8 mouse cellular contexts compared by ENCODE assay signal in genomic region chr7:109707023-109707785, GRCm38 (mm10). TPM values are rescaled to one million over a fixed set of nuclear protein-coding genes. Genes with fewer than 3 reads are reported as not detected.
A peak's percentile ranks its signal among the peaks of the same experiment; 100 is the strongest.
DNase-seq lines count a peak whose midpoint lies in the region; ATAC-seq and TF ChIP-seq lines count a peak whose summit lies in the region.
"Had no signal": no experiment of that assay in that cellular context is flagged by ENCODE, and none has a peak within 500 bp of the region (broad histone marks: within the 10 kb centered on the region; RNA-seq: fewer than 3 reads in every experiment).

No protein-coding gene starts in this region.

- peaks cover 57% of the 10 kb centered on the region for H3K36me3 ChIP-seq in megakaryocyte, embryonic 14.5 days (replicated peaks; ENCODE audit: low read length)
- H3K36me3 ChIP-seq in heart, embryonic 13.5 days = peaks cover 31% of the 10 kb centered on the region
- H3K36me3 ChIP-seq in liver, postnatal 0 days (replicated peaks; ENCODE audit: insufficient read depth, low read length) = peaks cover 26% of the 10 kb centered on the region
- H3K36me3 ChIP-seq in spleen, adult 2 months (ENCODE audit: control insufficient read depth, insufficient read depth, low read length) = peaks cover 10% of the 10 kb centered on the region

- no peak for ATAC-seq in megakaryocyte, adult 5-6 weeks (ENCODE audit: poor library complexity, severe bottlenecking)
- ATAC-seq in heart, embryonic 13.5 days (ENCODE audit: extremely low read depth, insufficient number of reproducible peaks, low FRiP score, low TSS enrichment) = no peak
- no peak for ATAC-seq in liver, postnatal 0 days

- whole genome bisulfite sequencing in cerebellum, adult 2 months = 21% methylated on average over 4 of the region's 4 CpGs
- 38% methylated on average over 4 of the region's 4 CpGs for WGBS in heart, embryonic 13.5 days
- WGBS in liver, postnatal 0 days (ENCODE audit: insufficient replicate concordance) = 31% methylated on average over 4 of the region's 4 CpGs
- WGBS in spleen, adult 2 months = 38% methylated on average over 4 of the region's 4 CpGs

- H3K9ac ChIP-seq in heart, embryonic 13.5 days = peak overlapping the region; percentile 12; the same call in 1 of the 2 replicates
- H3K9ac ChIP-seq in liver, postnatal 0 days (replicated peaks) = no peak overlapping the region

- H3K4me1 ChIP-seq in megakaryocyte, embryonic 14.5 days = peaks cover 70% of the 10 kb centered on the region
- peaks cover 3% of the 10 kb centered on the region for H3K4me1 ChIP-seq in cerebellum, adult 2 months (ENCODE audit: control insufficient read depth, insufficient read depth, low read length)
- H3K4me1 ChIP-seq in heart, embryonic 13.5 days = peaks cover 57% of the 10 kb centered on the region
- H3K4me1 ChIP-seq in liver, postnatal 0 days (ENCODE audit: insufficient read depth) = peaks cover 4% of the 10 kb centered on the region; the same call in 1 of the 2 replicates
- peaks cover 5% of the 10 kb centered on the region; the same call in 1 of the 2 replicates for H3K4me1 ChIP-seq in spleen, adult 2 months (ENCODE audit: control insufficient read depth, insufficient read depth, insufficient read length)

- TF ChIP-seq CTCF in cerebellum, adult 2 months (IDR thresholded peaks at IDR 0.05; ENCODE audit: borderline replicate concordance, insufficient read depth, low read depth, low read length) = peak; percentile 81
- peak; percentile 81 for TF ChIP-seq CTCF in liver, postnatal 0 days (IDR thresholded peaks at IDR 0.05; ENCODE audit: low read depth)
- peak; percentile 49; the same call in 1 of the 2 replicates for TF ChIP-seq CTCF in spleen, adult 2 months (IDR thresholded peaks at IDR 0.05; ENCODE audit: extremely low read depth, insufficient read depth, insufficient read length, insufficient replicate concordance)

- H3K27me3 ChIP-seq in megakaryocyte, embryonic 14.5 days (replicated peaks) = no peaks in the 10 kb centered on the region
- H3K27me3 ChIP-seq in cerebellum, adult 2 months (ENCODE audit: control insufficient read depth, insufficient read depth, low read length) = no peaks in the 10 kb centered on the region
- no peaks in the 10 kb centered on the region for H3K27me3 ChIP-seq in heart, embryonic 13.5 days (replicated peaks)
- no peaks in the 10 kb centered on the region for H3K27me3 ChIP-seq in liver, postnatal 0 days (ENCODE audit: insufficient read depth, low read length)
- H3K27me3 ChIP-seq in spleen, adult 2 months (ENCODE audit: control insufficient read depth, insufficient read depth, low read length) = no peaks in the 10 kb centered on the region

- peak; percentile 77 for DNase-seq in NIH3T3 (ENCODE audit: low read depth)
- peak; percentile 74 to 77 for DNase-seq in cerebellum, adult 2 months
- peak; percentile 50 for DNase-seq in liver, postnatal 0 days
- DNase-seq in spleen, adult 2 months (ENCODE audit: low read depth in 1 of 2, low spot score in 2 of 2) = peak; percentile 30 to 48

- H3K4me3 ChIP-seq in megakaryocyte, embryonic 14.5 days (replicated peaks) = peak overlapping the region; percentile 81
- no peak overlapping the region for H3K4me3 ChIP-seq in cerebellum, adult 2 months (replicated peaks; ENCODE audit: insufficient read depth, low read depth, low read length)
- H3K4me3 ChIP-seq in heart, embryonic 13.5 days = no peak overlapping the region
- no peak overlapping the region for H3K4me3 ChIP-seq in liver, postnatal 0 days (ENCODE audit: low read depth, low read length)
- H3K4me3 ChIP-seq in spleen, adult 2 months (ENCODE audit: extremely low read depth, insufficient read depth, insufficient read length) = no peak overlapping the region

- no peak for TF ChIP-seq POLR2A in cerebellum, adult 2 months (IDR thresholded peaks at IDR 0.05; ENCODE audit: borderline replicate concordance, insufficient read depth, low read length)
- TF ChIP-seq POLR2A in spleen, adult 2 months (IDR thresholded peaks at IDR 0.05; ENCODE audit: low read depth, low read length) = no peak

- no peak overlapping the region for H3K27ac ChIP-seq in cerebellum, adult 2 months (ENCODE audit: insufficient read depth, low read length)
- H3K27ac ChIP-seq in heart, embryonic 13.5 days (replicated peaks) = peak overlapping the region; percentile 82; the same call in 1 of the 2 replicates
- no peak overlapping the region for H3K27ac ChIP-seq in liver, postnatal 0 days (ENCODE audit: low read depth)
- no peak overlapping the region for H3K27ac ChIP-seq in spleen, adult 2 months (ENCODE audit: insufficient read depth, low read length)

- no peaks in the 10 kb centered on the region for H3K9me3 ChIP-seq in megakaryocyte, embryonic 14.5 days
- no peaks in the 10 kb centered on the region for H3K9me3 ChIP-seq in heart, embryonic 13.5 days
- no peaks in the 10 kb centered on the region for H3K9me3 ChIP-seq in liver, postnatal 0 days (ENCODE audit: low read length)

- no peak for TF ChIP-seq EP300 in liver, postnatal 0 days (IDR thresholded peaks at IDR 0.05; ENCODE audit: low read depth)

- no peak overlapping the region for H3K4me2 ChIP-seq in heart, embryonic 13.5 days
- H3K4me2 ChIP-seq in liver, postnatal 0 days (ENCODE audit: low read depth, low read length) = no peak overlapping the region

RNA-seq across cellular contexts. Expression of gene Akip1, which starts 3.7 kb away (rescaled TPM):
- 4.2 and 38.3 TPM in 2 replicates for polyA plus RNA-seq in megakaryocyte, embryonic 14.5 days (2012; ENCODE audit: insufficient read depth, low replicate concordance)
- total RNA-seq in megakaryocyte, adult 5-6 weeks (2015) = 28.4 and 37.0 TPM in 2 replicates
- total RNA-seq in megakaryocyte, adult 5-6 weeks (2017) = 13.5 and 18.0 TPM in 2 replicates
- polyA plus RNA-seq in cerebellum, adult 2 months (2012; rRNA removed) = 6.7 and 6.9 TPM in 2 replicates
- polyA plus RNA-seq in heart, embryonic 13.5 days (2015; fragmentation: Nextera tagmentation; extraction: Ambion mirVana) = 29.4 and 33.8 TPM in 2 replicates
- polyA plus RNA-seq in liver, postnatal 0 days (2015; fragmentation: Nextera tagmentation; extraction: Ambion mirVana) = 23.7 and 24.5 TPM in 2 replicates
- polyA plus RNA-seq in spleen, adult 2 months (2012; rRNA removed) = 6.9 and 9.0 TPM in 2 replicates

RNA-seq across cellular contexts. Expression of gene St5, which starts 3.8 kb away (rescaled TPM):
- 1.1 and 2.0 TPM in 2 replicates for polyA plus RNA-seq in megakaryocyte, embryonic 14.5 days (2012; ENCODE audit: insufficient read depth, low replicate concordance)
- total RNA-seq in megakaryocyte, adult 5-6 weeks (2015) = 0.69 and 2.0 TPM in 2 replicates
- total RNA-seq in megakaryocyte, adult 5-6 weeks (2017) = 0.73 and 1.3 TPM in 2 replicates
- polyA plus RNA-seq in cerebellum, adult 2 months (2012; rRNA removed) = 43.8 and 44.8 TPM in 2 replicates
- 30.2 and 30.6 TPM in 2 replicates for polyA plus RNA-seq in heart, embryonic 13.5 days (2015; fragmentation: Nextera tagmentation; extraction: Ambion mirVana)
- polyA plus RNA-seq in liver, postnatal 0 days (2015; fragmentation: Nextera tagmentation; extraction: Ambion mirVana) = 33.4 and 33.9 TPM in 2 replicates
- 29.9 and 34.6 TPM in 2 replicates for polyA plus RNA-seq in spleen, adult 2 months (2012; rRNA removed)

RNA-seq across cellular contexts. Expression of gene BC051019, which starts 16.4 kb away (rescaled TPM):
- 3.4 TPM in 1 of 2 replicates, not detected in the other for polyA plus RNA-seq in megakaryocyte, embryonic 14.5 days (2012; ENCODE audit: insufficient read depth, low replicate concordance)
- not detected in 2 replicates for total RNA-seq in megakaryocyte, adult 5-6 weeks (2015)
- not detected in 2 replicates for total RNA-seq in megakaryocyte, adult 5-6 weeks (2017)
- polyA plus RNA-seq in cerebellum, adult 2 months (2012; rRNA removed) = 0.16 and 0.20 TPM in 2 replicates
- polyA plus RNA-seq in heart, embryonic 13.5 days (2015; fragmentation: Nextera tagmentation; extraction: Ambion mirVana) = 0.09 and 0.12 TPM in 2 replicates
- polyA plus RNA-seq in liver, postnatal 0 days (2015; fragmentation: Nextera tagmentation; extraction: Ambion mirVana) = 0.08 TPM in 1 of 2 replicates, not detected in the other
- 0.08 and 0.15 TPM in 2 replicates for polyA plus RNA-seq in spleen, adult 2 months (2012; rRNA removed)
- polyA plus RNA-seq: heart, embryonic 14.5 days had no signal

RNA-seq across cellular contexts. Expression of gene Ascl3, which starts 24.3 kb away (rescaled TPM):
- 1.1 TPM in 1 of 2 replicates, not detected in the other for polyA plus RNA-seq in megakaryocyte, embryonic 14.5 days (2012; ENCODE audit: insufficient read depth, low replicate concordance)
- total RNA-seq in megakaryocyte, adult 5-6 weeks (2015) = not detected in 2 replicates
- total RNA-seq in megakaryocyte, adult 5-6 weeks (2017) = 0.95 TPM in 1 of 2 replicates, not detected in the other
- polyA plus RNA-seq in cerebellum, adult 2 months (2012; rRNA removed) = 0.22 and 0.39 TPM in 2 replicates
- polyA plus RNA-seq in heart, embryonic 13.5 days (2015; fragmentation: Nextera tagmentation; extraction: Ambion mirVana) = not detected in 2 replicates
- not detected in 2 replicates for polyA plus RNA-seq in liver, postnatal 0 days (2015; fragmentation: Nextera tagmentation; extraction: Ambion mirVana)
- 0.16 and 0.23 TPM in 2 replicates for polyA plus RNA-seq in spleen, adult 2 months (2012; rRNA removed)
- polyA plus RNA-seq: heart, embryonic 14.5 days had no signal

RNA-seq across cellular contexts. Expression of gene Tmem9b, which starts 45.5 kb away (rescaled TPM):
- 2.3 and 12.5 TPM in 2 replicates for polyA plus RNA-seq in megakaryocyte, embryonic 14.5 days (2012; ENCODE audit: insufficient read depth, low replicate concordance)
- total RNA-seq in megakaryocyte, adult 5-6 weeks (2015) = 84.3 and 92.5 TPM in 2 replicates
- 43.8 and 48.8 TPM in 2 replicates for total RNA-seq in megakaryocyte, adult 5-6 weeks (2017)
- polyA plus RNA-seq in cerebellum, adult 2 months (2012; rRNA removed) = 135 and 140 TPM in 2 replicates
- polyA plus RNA-seq in heart, embryonic 13.5 days (2015; fragmentation: Nextera tagmentation; extraction: Ambion mirVana) = 53.9 and 56.6 TPM in 2 replicates
- polyA plus RNA-seq in liver, postnatal 0 days (2015; fragmentation: Nextera tagmentation; extraction: Ambion mirVana) = 40.5 and 40.8 TPM in 2 replicates
- 18.3 and 24.5 TPM in 2 replicates for polyA plus RNA-seq in spleen, adult 2 months (2012; rRNA removed)

Comparison
In these comparisons a context has a peak if more than half of its experiments do, and no peak if none do; other contexts are left out.
1. RNA of gene St5, which starts 3.8 kb away (polyA plus RNA-seq): 43.8 to 44.8 TPM in cerebellum, adult 2 months, 29.9 to 34.6 TPM in spleen, adult 2 months, 33.4 to 33.9 TPM in liver, postnatal 0 days and 30.2 to 30.6 TPM in heart, embryonic 13.5 days; 1.1 to 2.0 TPM in megakaryocyte, embryonic 14.5 days; every median in the first group is over 10 times any median in the second.
2. Peak in every context shown above with its lines, with median percentiles within 50 percentile points of each other: DNase-seq and CTCF ChIP-seq.